Mouse (Mus musculus) CH12.LX (cell line): ENCODE results near the gene Galnt18.

ENCODE experiments used
- CHD1 ChIP-seq: IDR thresholded peaks from 2 replicates; pipeline ENCODE4 v1.6.1; 2012; ENCODE audit warnings: low read depth, low read length, improper control_type of control experiment, inconsistent platforms
- CTCF ChIP-seq, 2 experiments: IDR thresholded peaks in 1 of 2; conservative IDR thresholded peaks in 1 of 2; 2 replicates each; pipeline ENCODE4 v1.5.1; 2011 to 2012; ENCODE audit warnings: low read depth in 2 of 2, low read length in 2 of 2, improper control_type of control experiment in 1 of 2, inconsistent platforms in 1 of 2, mild to moderate bottlenecking in 1 of 2, moderate library complexity in 1 of 2
- EP300 ChIP-seq: IDR thresholded peaks from 2 replicates; pipeline ENCODE4 v1.6.1; 2011; ENCODE audit warnings: low read length, improper control_type of control experiment
- MAFK ChIP-seq: IDR thresholded peaks from 2 replicates; pipeline ENCODE4 v1.6.1; 2011; ENCODE audit warnings: low read length, improper control_type of control experiment; ENCODE audit not compliant: insufficient replicate concordance
- MAX ChIP-seq: IDR thresholded peaks from 2 replicates; pipeline ENCODE4 v1.6.1; 2011; ENCODE audit warnings: low read length, improper control_type of control experiment
- MEF2A ChIP-seq: IDR thresholded peaks from 2 replicates; pipeline ENCODE4 v1.6.1; 2014; ENCODE audit warnings: low read depth, mild to moderate bottlenecking, inconsistent platforms, low read length, improper control_type of control experiment, borderline replicate concordance
- NRF1 ChIP-seq: IDR thresholded peaks from 2 replicates; pipeline ENCODE4 v1.6.1; 2014; ENCODE audit warnings: low read depth, mild to moderate bottlenecking, inconsistent platforms, low read length, improper control_type of control experiment, moderate library complexity
- POLR2A ChIP-seq: IDR thresholded peaks from 2 replicates; pipeline ENCODE4 v1.6.1; 2011; ENCODE audit warnings: low read depth, mild to moderate bottlenecking, improper control_type of control experiment, low read length
- POLR2AphosphoS2 ChIP-seq: IDR thresholded peaks from 2 replicates; pipeline ENCODE4 v1.6.1; 2011; ENCODE audit warnings: low read depth, low read length, improper control_type of control experiment
- RAD21 ChIP-seq: IDR thresholded peaks from 2 replicates; pipeline ENCODE4 v1.6.1; 2011; ENCODE audit warnings: low read depth, mild to moderate bottlenecking, low read length, improper control_type of control experiment, moderate library complexity
- TBP ChIP-seq: conservative IDR thresholded peaks from 2 replicates; pipeline ENCODE4 v1.6.1; 2011; ENCODE audit warnings: low read depth, low read length, improper control_type of control experiment
- ZNF384 ChIP-seq: IDR thresholded peaks from 2 replicates; pipeline ENCODE4 v1.6.1; 2012; ENCODE audit warnings: low read depth, low read length, improper control_type of control experiment, inconsistent platforms

- TF ChIP-seq NRF1, result no peak
- no peak for TF ChIP-seq POLR2AphosphoS2
- TF ChIP-seq CHD1, result no peak
- no peak for TF ChIP-seq EP300
- no peak for TF ChIP-seq POLR2A
- no peak for TF ChIP-seq TBP
- TF ChIP-seq CTCF (conservative IDR thresholded peaks at IDR 0.05 in 1 of 2, IDR thresholded peaks at IDR 0.05 in 1 of 2; ENCODE audit: low read depth in 2 of 2, low read length in 2 of 2), result no peak
- no peak for TF ChIP-seq RAD21
- no peak for TF ChIP-seq MAFK
- TF ChIP-seq ZNF384, result no peak
- no peak for TF ChIP-seq MEF2A
- TF ChIP-seq MAX, result no peak
Observed at GRCm38 (mm10) chr7:111792154-111792553, 12.4 kb upstream of the Galnt18 start.
